Mouse (Mus musculus) heart, postnatal 4 days (tissue): ENCODE data around the gene Gm12794. TPM values are rescaled to one million over a fixed set of nuclear protein-coding genes. Genes with fewer than 3 reads are reported as not detected.
"Not testable (repeated sequence)": the region's sequence is repeated elsewhere in the genome, so short reads cannot be mapped to it uniquely, and the experiment has no call there.

ENCODE experiments used
- DNase-seq: peaks from one replicate; pipeline ENCODE4 v3.0.0; 2021
- total RNA-seq, 2 experiments: library from RNA; stranded (reverse); gene quantifications; 2 replicates each; pipeline ENCODE4 v1.2.3; 2021

Gene Gm12794
- not detected for total RNA-seq

- DNase-seq, result not testable (repeated sequence)
Measured at GRCm38 (mm10) chr4:101940107-101940506, at the start of gene Gm12794. TSS of gene Gm12794 (plus strand) at chr4:101940407.

- no peak for DNase-seq
Measured at GRCm38 (mm10) chr4:101893656-101894420, 46.4 kb upstream of the Gm12794 start, which contains the start of gene C130073F10Rik. TSS of gene C130073F10Rik (minus strand) at chr4:101893789.

- not testable (repeated sequence) for DNase-seq
Measured at GRCm38 (mm10) chr4:101908821-101909220, 31.4 kb upstream of the Gm12794 start, which contains the start of gene Gm12800. TSS of gene Gm12800 (plus strand) at chr4:101909121.

- not testable (repeated sequence) for DNase-seq
Measured at GRCm38 (mm10) chr4:101980949-101981348, 40.7 kb downstream of the Gm12794 start, which contains the start of gene Gm12790. TSS of gene Gm12790 (minus strand) at chr4:101981049.

GRCm38 (mm10) chr4:101985678-101986077, 45.5 kb downstream of the Gm12794 start:
- DNase-seq, result no peak

GRCm38 (mm10) chr4:101986326-101986725, 46.1 kb downstream of the Gm12794 start, which contains the start of gene Gm12789:
TSS of gene Gm12789 (plus strand) at chr4:101986626.
- DNase-seq, result not testable (repeated sequence)

Other genes starting within 250 kb of the Gm12794 start
- 10 to 100 TPM; 13.3 to 16.3 TPM for gene Lepr, start 223.0 kb upstream of the Gm12794 start, total RNA-seq
- not detected for gene B020004J07Rik, start 96.4 kb upstream of the Gm12794 start, total RNA-seq
- gene C130073F10Rik, start 46.6 kb upstream of the Gm12794 start, total RNA-seq, result not detected
- gene Gm12800, start 31.3 kb upstream of the Gm12794 start, total RNA-seq, result not detected
- not detected for gene Gm12790, start 40.6 kb downstream of the Gm12794 start, total RNA-seq
- gene Gm12789, start 46.2 kb downstream of the Gm12794 start, total RNA-seq, result not detected
- gene Pde4b, start 147.1 kb downstream of the Gm12794 start, total RNA-seq, result 10 to 100 TPM; 67.2 to 72.1 TPM